Mouse (Mus musculus) heart, embryonic 15.5 days (tissue): ENCODE results near the gene Cdc20. TPM values are rescaled to one million over a fixed set of nuclear protein-coding genes. Genes with fewer than 3 reads are reported as not detected.
A peak's percentile ranks its signal among the peaks of the same experiment; 100 is the strongest.

ENCODE experiments used
- ATAC-seq: fragments of 200-750 bp; cut with Nextera tagmentation; replicated peaks from 2 replicates; pipeline ENCODE4 v1.8.0; 2017; ENCODE audit warnings: low read depth, moderate TSS enrichment; ENCODE audit not compliant: insufficient number of reproducible peaks, insufficient read depth, low FRiP score
- H3K27ac ChIP-seq: fragments of 300-500 bp; sonication (generic); 2 replicates; pipeline ENCODE4 v1.5.1; 2015; ENCODE audit warnings: mild to moderate bottlenecking, inconsistent platforms
- H3K27me3 ChIP-seq: fragments of 300-500 bp; sonication (generic); 2 replicates; pipeline ENCODE4 v1.6.1; 2015; ENCODE audit warnings: inconsistent platforms
- H3K36me3 ChIP-seq: fragments of 300-500 bp; sonication (generic); 2 replicates; pipeline ENCODE4 v1.6.1; 2015; ENCODE audit warnings: mild to moderate bottlenecking, inconsistent platforms
- H3K4me1 ChIP-seq: fragments of 300-500 bp; sonication (generic); replicated peaks from 2 replicates; pipeline ENCODE4 v1.6.1; 2015; ENCODE audit warnings: inconsistent platforms
- H3K4me2 ChIP-seq: fragments of 300-500 bp; sonication (generic); 2 replicates; pipeline ENCODE4 v1.6.1; 2015; ENCODE audit warnings: inconsistent platforms, mild to moderate bottlenecking, moderate library complexity
- H3K4me3 ChIP-seq: fragments of 300-500 bp; sonication (generic); 2 replicates; pipeline ENCODE4 v1.5.1; 2015; ENCODE audit warnings: mild to moderate bottlenecking, inconsistent platforms
- H3K9ac ChIP-seq: fragments of 300-500 bp; sonication (generic); 2 replicates; pipeline ENCODE4 v1.6.1; 2015; ENCODE audit warnings: mild to moderate bottlenecking, inconsistent platforms
- H3K9me3 ChIP-seq: fragments of 300-500 bp; sonication (generic); replicated peaks from 2 replicates; pipeline ENCODE4 v1.6.1; 2016; ENCODE audit warnings: inconsistent platforms
- WGBS: fragments of 180-500 bp; shearing (Covaris S2); methylation state at CpG from one replicate; pipeline ENCODE4 v1.1.7; 2015; ENCODE audit warnings: mixed read lengths; 5-methylcytosine and 5-hydroxymethylcytosine counted together
- polyA plus RNA-seq: library from polyadenylated mRNA; unstranded; fragments of >200 nt; fragmentation: Nextera tagmentation; extraction: Ambion mirVana; gene quantifications from 2 replicates; pipeline ENCODE4 v1.2.1, GENCODE M21; 2015

Cdc20 gene
- polyA plus RNA-seq = 147 and 185 TPM in 2 replicates

DNA sequence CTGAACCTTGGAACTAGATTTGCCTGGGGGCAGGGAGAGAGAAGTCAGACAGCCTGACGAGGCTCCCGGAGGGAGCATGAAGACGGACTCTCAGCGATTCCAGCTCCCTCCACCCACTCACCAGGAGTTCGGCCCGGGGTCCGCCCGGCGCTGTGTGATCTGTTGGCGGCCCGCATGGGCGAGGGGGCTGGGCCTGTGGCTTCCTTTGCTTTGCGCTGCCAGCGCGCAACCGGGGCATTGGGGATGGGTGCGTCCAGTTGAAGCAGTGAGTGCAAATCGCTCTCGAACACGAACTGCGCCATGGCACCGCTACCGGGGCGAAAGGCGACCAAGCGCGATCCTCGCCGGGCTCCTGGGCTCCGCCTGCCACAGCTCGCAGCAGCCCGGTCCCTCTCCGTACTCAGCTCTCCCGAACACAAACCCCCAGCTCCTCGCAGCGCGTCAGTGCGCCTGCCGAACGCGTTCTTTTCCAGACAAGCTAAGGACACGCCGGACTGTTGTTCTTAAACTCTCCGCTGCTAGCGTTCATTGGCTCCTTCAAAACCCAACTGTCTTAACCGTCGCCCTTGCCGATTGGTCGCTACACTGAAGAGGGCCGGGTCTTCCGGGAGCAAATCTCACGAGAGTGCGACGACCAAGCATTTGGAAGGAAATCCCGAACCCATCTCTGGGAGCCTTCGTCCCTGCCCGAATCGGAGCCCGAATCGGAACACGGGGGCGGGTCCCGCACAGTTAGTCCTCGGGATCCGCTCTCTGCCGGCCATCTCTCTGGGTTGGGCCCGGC lies at the start of gene Cdc20:
Cdc20 (minus strand) TSS at position 533 of the 784 bp plus-strand sequence.
- peaks cover 48% of the 10 kb centered on the region for H3K4me1 ChIP-seq
- H3K4me3 ChIP-seq = peak within 1 kb of the TSS; percentile 69
- peak within 1 kb of the TSS; percentile 94 for H3K27ac ChIP-seq
- no peaks in the 10 kb centered on the region for H3K9me3 ChIP-seq
- no peaks in the 10 kb centered on the region for H3K27me3 ChIP-seq
- peaks cover 29% of the 10 kb centered on the region for H3K36me3 ChIP-seq
- peak within 1 kb of the TSS; percentile 97 for H3K4me2 ChIP-seq
- under 1% methylated on average over 67 of the region's 67 CpGs for WGBS
- peak within 1 kb of the TSS; percentile 73 for H3K9ac ChIP-seq
- ATAC-seq = peak; percentile 95

DNA sequence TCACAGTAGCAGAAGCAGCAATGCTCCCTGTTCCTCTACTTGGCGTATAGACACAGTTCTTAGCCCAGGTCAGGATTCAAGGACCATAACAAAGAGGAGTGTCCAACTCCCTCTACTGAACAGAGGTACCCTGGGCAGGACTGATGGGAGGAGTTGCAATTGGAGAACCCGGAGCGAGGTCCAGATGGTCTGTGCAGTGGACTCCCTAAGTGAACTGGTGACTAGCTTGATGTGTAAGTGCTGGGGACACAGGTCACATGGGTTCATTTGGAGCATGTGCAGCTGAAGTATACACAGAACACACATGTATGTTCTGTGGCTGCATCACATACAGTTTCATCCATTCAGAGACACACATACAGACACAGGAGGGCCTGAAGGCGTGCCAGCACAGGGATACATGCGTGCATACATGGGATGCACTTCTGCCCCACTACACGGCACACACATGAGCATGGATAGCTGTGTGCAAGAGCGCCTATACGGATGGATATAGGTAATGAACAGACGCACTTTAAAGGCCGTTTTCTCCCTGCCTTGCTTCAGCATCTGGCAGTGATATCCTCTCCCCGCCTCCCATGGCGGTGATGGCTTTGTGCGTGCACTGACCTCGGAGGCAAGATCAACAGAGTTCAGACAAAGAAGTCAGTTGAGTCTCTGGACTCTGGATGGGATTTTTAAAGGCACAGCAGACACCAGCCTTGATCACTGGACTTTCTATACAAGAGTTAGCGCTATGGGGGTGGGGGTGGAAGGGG lies 39.8 kb upstream of the Cdc20 start:
- H3K27ac ChIP-seq = no peak overlapping the region
- no peak overlapping the region for H3K4me3 ChIP-seq
- H3K9me3 ChIP-seq = no peaks in the 10 kb centered on the region
- ATAC-seq = no peak
- H3K4me2 ChIP-seq = no peak overlapping the region
- no peaks in the 10 kb centered on the region for H3K36me3 ChIP-seq
- no peak overlapping the region for H3K9ac ChIP-seq
- no peaks in the 10 kb centered on the region for H3K4me1 ChIP-seq
- no peaks in the 10 kb centered on the region for H3K27me3 ChIP-seq
- 69% methylated on average over 15 of the region's 15 CpGs for WGBS

DNA sequence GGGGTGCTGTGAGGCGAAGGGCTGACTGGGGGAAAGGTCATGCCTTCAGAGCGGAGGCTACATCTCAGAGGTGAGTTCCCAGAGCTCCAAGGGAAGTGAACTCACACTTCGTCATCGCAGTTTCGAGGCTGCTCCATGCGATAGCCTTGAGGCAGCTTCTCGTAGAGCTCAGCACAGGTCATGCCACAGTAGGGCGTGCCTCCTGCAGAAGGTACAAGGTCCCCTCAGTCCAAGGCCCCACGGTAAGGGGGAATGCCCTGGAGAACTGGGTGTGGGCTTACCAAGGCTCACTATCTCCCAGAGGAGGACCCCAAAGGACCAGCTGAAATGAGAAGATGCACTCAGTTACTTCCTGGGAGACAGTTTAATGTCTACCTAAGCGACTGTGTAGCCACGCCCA lies 35.5 kb upstream of the Cdc20 start:
- no peak overlapping the region for H3K9ac ChIP-seq
- H3K4me3 ChIP-seq = no peak overlapping the region
- no peaks in the 10 kb centered on the region for H3K27me3 ChIP-seq
- no peak overlapping the region for H3K4me2 ChIP-seq
- 85% methylated on average over 11 of the region's 11 CpGs for WGBS
- H3K9me3 ChIP-seq = no peaks in the 10 kb centered on the region
- H3K27ac ChIP-seq = no peak overlapping the region
- H3K4me1 ChIP-seq = no peaks in the 10 kb centered on the region
- ATAC-seq = no peak
- H3K36me3 ChIP-seq = no peaks in the 10 kb centered on the region

DNA sequence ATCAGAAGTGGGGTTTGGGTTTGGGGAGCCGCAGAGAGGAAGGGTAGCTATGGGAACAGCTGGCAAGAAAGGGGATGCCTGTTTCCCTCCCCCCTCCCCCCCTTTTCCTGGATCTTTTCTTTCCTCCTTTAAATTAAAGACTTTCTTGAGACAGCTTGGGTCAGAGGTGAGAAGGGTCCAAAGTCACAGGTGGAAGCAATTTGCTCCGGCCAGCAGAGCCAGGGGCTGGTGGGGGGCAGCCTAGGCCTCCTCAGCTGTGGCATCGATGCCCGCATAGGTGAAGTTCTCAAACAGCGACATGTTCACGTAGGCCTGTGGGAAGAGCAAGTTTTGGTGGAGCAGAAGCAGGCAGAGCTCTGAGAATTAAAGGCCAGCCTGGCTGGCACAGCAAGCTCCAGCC lies 34.1 kb upstream of the Cdc20 start:
- no peaks in the 10 kb centered on the region for H3K27me3 ChIP-seq
- no peak overlapping the region for H3K4me3 ChIP-seq
- no peak overlapping the region for H3K27ac ChIP-seq
- no peak overlapping the region for H3K9ac ChIP-seq
- H3K9me3 ChIP-seq = no peaks in the 10 kb centered on the region
- WGBS = 78% methylated on average over 6 of the region's 6 CpGs
- H3K36me3 ChIP-seq = no peaks in the 10 kb centered on the region
- no peaks in the 10 kb centered on the region for H3K4me1 ChIP-seq
- ATAC-seq = no peak
- no peak overlapping the region for H3K4me2 ChIP-seq

DNA sequence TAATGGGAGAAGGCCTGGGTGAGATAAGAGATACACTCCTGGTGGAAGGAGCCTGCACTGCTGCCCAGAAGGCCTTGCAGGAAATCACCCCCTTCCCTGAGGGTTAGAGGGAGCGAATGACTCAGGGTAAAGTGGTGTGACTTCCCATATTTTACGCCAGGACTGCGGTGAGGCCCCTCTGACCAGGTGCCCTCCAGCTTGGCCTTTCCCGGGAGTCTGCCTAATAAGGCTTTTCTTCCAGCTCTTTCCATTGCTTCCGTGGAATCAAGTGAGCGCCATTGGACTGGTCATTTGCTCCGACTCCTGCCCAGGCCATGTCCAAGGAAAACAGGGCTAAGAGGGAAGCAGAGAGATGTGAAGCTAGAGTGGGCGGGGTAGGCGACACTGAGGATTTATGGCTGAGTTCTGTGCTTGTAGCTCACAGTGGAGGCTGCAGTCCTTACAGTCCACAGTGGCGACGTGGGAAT lies 28.6 kb upstream of the Cdc20 start:
- ATAC-seq = peak; percentile 66
- 0 out of 2 replicates have a peak, but pooled peaks cover 2% of the 10 kb centered on the region for H3K27me3 ChIP-seq
- no peak overlapping the region for H3K9ac ChIP-seq
- WGBS = 32% methylated on average over 11 of the region's 11 CpGs
- H3K36me3 ChIP-seq = no peaks in the 10 kb centered on the region
- no peaks in the 10 kb centered on the region for H3K9me3 ChIP-seq
- peak overlapping the region; percentile 58 for H3K27ac ChIP-seq
- H3K4me1 ChIP-seq = peaks cover 6% of the 10 kb centered on the region; the same call in 1 of the 2 replicates
- H3K4me2 ChIP-seq = no peak overlapping the region
- H3K4me3 ChIP-seq = no peak overlapping the region

DNA sequence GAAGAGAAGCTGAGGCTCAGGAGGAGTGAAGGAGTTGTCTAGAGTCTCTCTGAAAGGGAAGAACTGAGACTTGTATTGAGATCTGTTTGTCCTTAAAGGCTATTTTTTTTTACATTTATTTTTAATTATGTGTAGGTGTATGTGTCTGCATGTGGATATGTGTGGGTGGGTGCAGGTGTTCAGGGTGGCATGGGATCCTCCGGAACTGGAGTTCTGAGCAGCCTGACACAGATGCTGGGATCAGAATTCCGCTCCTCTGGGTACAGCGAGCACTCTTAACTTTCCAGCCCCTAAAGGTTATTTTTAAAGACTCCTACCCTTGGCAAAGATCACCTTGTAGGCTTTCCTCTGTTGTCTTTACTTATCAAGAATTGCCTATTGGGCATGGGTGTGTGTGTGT lies 27.8 kb upstream of the Cdc20 start:
- Histone ChIP-seq H3K4me2 (no peak overlapping the region), H3K4me1 (peaks cover 6% of the 10 kb centered on the region; the same call in 1 of the 2 replicates), H3K27ac (no peak overlapping the region), H3K9ac (no peak overlapping the region), H3K4me3 (no peak overlapping the region), H3K9me3 (no peaks in the 10 kb centered on the region), H3K36me3 (no peaks in the 10 kb centered on the region), H3K27me3 (0 out of 2 replicates have a peak, but pooled peaks cover 2% of the 10 kb centered on the region)
- ATAC-seq = no peak
- WGBS = 74% methylated on average over 3 of the region's 3 CpGs

DNA sequence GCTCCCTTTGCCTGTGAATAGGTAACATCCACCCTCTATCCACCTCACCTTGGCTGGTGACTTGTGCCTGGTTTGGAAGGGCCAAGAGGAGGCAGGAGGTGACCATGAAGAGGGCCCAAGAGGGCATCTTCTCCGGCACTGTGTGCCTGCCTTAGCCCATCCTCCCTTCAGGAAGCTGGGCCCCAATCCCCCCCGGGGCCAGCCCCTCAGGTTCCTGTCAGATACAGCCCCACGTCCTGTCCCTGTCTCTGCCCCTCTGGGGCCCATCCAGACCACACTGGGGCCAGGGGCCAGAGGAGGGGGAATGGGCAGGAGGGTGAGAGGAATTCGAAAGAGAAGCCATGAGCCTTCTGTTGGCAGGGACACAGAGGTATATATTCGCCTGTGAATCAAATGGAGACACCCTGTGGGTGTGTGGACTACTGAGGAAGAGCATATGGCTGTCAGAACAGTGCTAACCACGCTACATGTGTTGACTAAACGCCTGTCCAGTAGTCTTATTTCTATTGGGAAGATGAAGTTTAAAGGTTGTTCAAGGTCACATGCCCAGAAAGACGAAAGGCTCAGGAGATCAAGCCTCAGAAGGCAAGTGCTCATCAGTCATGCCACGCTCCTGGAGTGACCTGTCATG lies 20.3 kb upstream of the Cdc20 start, which contains the start of gene Mpl:
Mpl (minus strand) TSS at position 169 of the 631 bp plus-strand sequence.
- WGBS = 60% methylated on average over 9 of the region's 9 CpGs
- H3K9me3 ChIP-seq = no peaks in the 10 kb centered on the region
- H3K4me3 ChIP-seq = no peak within 1 kb of the TSS
- no peaks in the 10 kb centered on the region for H3K36me3 ChIP-seq
- H3K9ac ChIP-seq = no peak within 1 kb of the TSS
- no peak for ATAC-seq
- H3K4me2 ChIP-seq = no peak within 1 kb of the TSS
- H3K27me3 ChIP-seq = no peaks in the 10 kb centered on the region
- H3K4me1 ChIP-seq = no peaks in the 10 kb centered on the region
- H3K27ac ChIP-seq = no peak within 1 kb of the TSS

DNA sequence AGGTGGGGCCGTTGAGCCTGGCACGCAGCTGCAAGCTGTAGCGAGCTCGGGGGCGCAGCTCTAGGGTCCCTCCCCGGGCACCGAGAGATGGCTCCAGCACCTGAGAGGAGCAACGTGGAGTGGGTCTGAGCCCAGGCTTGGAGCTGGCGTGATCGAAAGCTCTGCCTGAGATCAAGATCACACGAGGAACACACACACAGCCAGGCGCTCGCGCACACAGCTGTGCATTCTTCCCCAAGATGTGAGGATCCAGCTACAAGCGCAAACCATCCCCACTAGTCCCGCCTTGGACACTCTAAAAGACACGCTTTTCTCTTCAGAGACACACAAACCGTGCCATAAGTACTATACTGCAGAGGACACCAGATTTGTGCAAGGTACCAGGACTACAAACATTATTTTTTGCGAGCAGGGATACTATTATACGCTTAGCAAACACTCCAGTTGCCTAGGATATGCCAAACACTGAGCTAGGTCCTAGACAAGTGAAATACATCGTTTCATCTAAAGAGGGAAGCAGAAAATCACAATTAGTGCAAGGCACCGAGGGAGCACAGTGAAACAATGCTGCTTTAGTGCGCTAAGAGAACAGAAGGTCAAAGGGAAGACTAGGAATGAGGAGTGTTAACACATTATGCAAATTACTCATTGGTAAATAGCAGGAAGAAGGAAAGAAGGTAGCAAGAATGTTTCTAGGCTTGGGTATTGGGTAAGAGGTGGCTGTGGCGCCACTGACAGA lies 9.4 kb upstream of the Cdc20 start:
- H3K4me2 ChIP-seq = peak overlapping the region; percentile 77
- H3K4me1 ChIP-seq = peaks cover 11% of the 10 kb centered on the region
- WGBS = 33% methylated on average over 24 of the region's 24 CpGs
- no peak overlapping the region for H3K27ac ChIP-seq
- H3K9ac ChIP-seq = peak overlapping the region; percentile 48
- no peaks in the 10 kb centered on the region for H3K36me3 ChIP-seq
- peaks cover 8% of the 10 kb centered on the region for H3K27me3 ChIP-seq
- no peak for ATAC-seq
- H3K4me3 ChIP-seq = peak overlapping the region; percentile 43
- H3K9me3 ChIP-seq = no peaks in the 10 kb centered on the region

DNA sequence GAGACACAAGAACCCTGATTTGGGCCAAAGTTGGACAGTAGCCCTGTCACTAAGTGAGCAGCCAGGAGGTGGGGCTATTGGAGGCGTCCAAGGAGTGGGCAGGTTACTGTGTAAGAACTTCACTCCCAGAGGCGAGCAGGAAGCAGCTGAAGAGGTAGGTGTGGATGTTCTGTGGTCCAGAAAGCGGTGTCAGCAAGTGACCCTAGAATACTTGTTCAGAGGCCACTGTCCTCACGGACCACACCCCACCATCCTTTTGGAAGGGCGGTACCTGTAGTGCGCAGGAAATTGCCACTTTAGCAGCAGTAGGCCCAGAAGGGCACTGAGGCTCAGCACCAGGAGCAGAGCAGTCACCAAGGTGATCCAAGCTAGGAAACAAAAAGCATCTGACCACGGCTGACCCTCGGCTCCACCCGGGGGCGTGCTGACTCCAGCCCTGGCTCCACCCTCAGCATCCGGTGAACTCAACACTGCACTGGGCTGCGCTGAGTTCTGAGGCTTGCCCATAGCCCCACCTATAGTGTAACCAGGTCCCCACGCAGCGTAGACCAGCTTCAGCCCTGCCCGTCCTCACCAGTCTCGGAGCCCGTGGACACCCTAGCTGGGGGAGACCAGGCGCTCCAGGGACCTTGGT lies 8.7 kb upstream of the Cdc20 start:
- Histone ChIP-seq H3K9me3 (no peaks in the 10 kb centered on the region), H3K36me3 (no peaks in the 10 kb centered on the region), H3K4me1 (peaks cover 11% of the 10 kb centered on the region), H3K27me3 (peaks cover 8% of the 10 kb centered on the region), H3K4me3 (peak overlapping the region; percentile 43), H3K4me2 (peak overlapping the region; percentile 77), H3K27ac (no peak overlapping the region), H3K9ac (peak overlapping the region; percentile 48)
- peak; percentile 64; the same call in 1 of the 2 replicates for ATAC-seq
- 17% methylated on average over 18 of the region's 18 CpGs for WGBS

DNA sequence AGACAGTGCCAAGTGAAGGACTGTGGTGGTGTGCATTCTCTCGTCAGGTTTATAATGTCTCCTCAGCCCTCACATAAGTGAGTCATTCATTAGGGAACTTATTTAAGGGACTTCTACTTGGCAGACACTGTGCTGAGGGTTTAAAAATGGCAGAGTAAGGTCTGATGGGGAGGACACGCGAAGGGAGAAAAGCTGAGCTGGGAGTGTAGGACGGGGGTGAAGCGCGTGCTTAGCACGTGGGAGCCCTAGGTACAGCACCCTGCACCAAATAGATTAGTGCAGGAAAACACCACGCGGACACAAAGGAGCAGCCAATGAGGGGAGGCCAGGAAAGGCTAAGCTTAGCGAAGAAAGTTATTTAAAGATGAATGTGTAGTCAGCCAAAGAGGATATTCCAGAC lies 7.9 kb upstream of the Cdc20 start:
- Histone ChIP-seq H3K27ac (no peak overlapping the region), H3K4me2 (no peak overlapping the region), H3K9ac (no peak overlapping the region), H3K4me3 (no peak overlapping the region), H3K4me1 (peaks cover 11% of the 10 kb centered on the region), H3K36me3 (no peaks in the 10 kb centered on the region), H3K27me3 (peaks cover 5% of the 10 kb centered on the region; the same call in 1 of the 2 replicates), H3K9me3 (no peaks in the 10 kb centered on the region)
- WGBS = 66% methylated on average over 10 of the region's 10 CpGs
- no peak for ATAC-seq
